Mouse (Mus musculus) liver, embryonic 14.5 days (tissue): Measurements from ENCODE around the gene Ankrd33. TPM values are rescaled to one million over a fixed set of nuclear protein-coding genes. Genes with fewer than 3 reads are reported as not detected.

Experiments
- ATAC-seq: fragments of 200-750 bp; cut with Nextera tagmentation; 2 replicates; pipeline ENCODE4 v1.8.0; 2017; ENCODE audit warnings: moderate number of reproducible peaks, mild to moderate bottlenecking, moderate library complexity; ENCODE audit not compliant: insufficient read depth
- DNase-seq, 3 experiments: peaks; one replicate each; pipeline ENCODE4 v3.0.0-alpha.2; 2012 to 2013; ENCODE audit warnings: low read depth in 3 of 3, low spot score in 3 of 3
- H3K27ac ChIP-seq: fragments of 300-500 bp; sonication (generic); 2 replicates; pipeline ENCODE4 v1.5.1; 2014; ENCODE audit warnings: moderate library complexity, mild to moderate bottlenecking, control low read depth, inconsistent platforms
- H3K27me3 ChIP-seq: fragments of 300-500 bp; sonication (generic); 2 replicates; pipeline ENCODE4 v1.6.1; 2014; ENCODE audit warnings: mild to moderate bottlenecking, low read length, moderate library complexity; ENCODE audit not compliant: control insufficient read depth, insufficient read depth
- H3K36me3 ChIP-seq: fragments of 300-500 bp; sonication (generic); replicated peaks from 2 replicates; pipeline ENCODE4 v1.6.1; 2014; ENCODE audit warnings: low read depth; ENCODE audit not compliant: control insufficient read depth, insufficient read depth
- H3K4me1 ChIP-seq, 2 experiments: fragments of 200-500 bp in 1 of 2; fragments of 300-500 bp in 1 of 2; sonication (generic) in 1 of 2; replicated peaks; 2 replicates each; pipeline ENCODE4 v1.6.1; 2012 to 2014; ENCODE audit warnings: antibody characterized with exemption in 1 of 2, inconsistent platforms in 1 of 2, low read length in 1 of 2; ENCODE audit not compliant: control insufficient read depth in 2 of 2, insufficient read depth in 2 of 2
- H3K4me2 ChIP-seq: fragments of 300-500 bp; sonication (generic); 2 replicates; pipeline ENCODE4 v1.6.1; 2014; ENCODE audit warnings: low read depth, mild to moderate bottlenecking, control low read depth, moderate library complexity
- H3K4me3 ChIP-seq, 2 experiments: fragments of 200-500 bp in 1 of 2; fragments of 300-500 bp in 1 of 2; sonication (generic) in 1 of 2; 2 replicates each; pipeline ENCODE4 v1.5.1; 2012 to 2014; ENCODE audit warnings: low read depth in 2 of 2, low read length in 2 of 2, mild to moderate bottlenecking in 2 of 2, control low read depth in 1 of 2, inconsistent platforms in 1 of 2, moderate library complexity in 1 of 2; ENCODE audit not compliant: insufficient read depth in 1 of 2
- H3K9ac ChIP-seq: fragments of 300-500 bp; sonication (generic); replicated peaks from 2 replicates; pipeline ENCODE4 v1.6.1; 2014; ENCODE audit warnings: mild to moderate bottlenecking, control low read depth, moderate library complexity
- H3K9me3 ChIP-seq: fragments of 300-500 bp; sonication (generic); 2 replicates; pipeline ENCODE4 v1.6.1; 2016; ENCODE audit warnings: low read length, mixed read lengths; ENCODE audit not compliant: control insufficient read depth
- CTCF ChIP-seq: IDR thresholded peaks from 2 replicates; pipeline ENCODE4 v1.5.1; 2016; ENCODE audit warnings: antibody characterized with exemption, low read depth, control low read depth
- EP300 ChIP-seq: IDR thresholded peaks from 2 replicates; pipeline ENCODE4 v1.6.1; 2016; ENCODE audit warnings: antibody characterized with exemption, low read depth
- WGBS: fragments of 180-500 bp; shearing (Covaris S2); extraction: QIAGEN DNeasy Blood & Tissue Kit; methylation state at CpG from one replicate; pipeline ENCODE4 v1.1.7; 2014; ENCODE audit not compliant: insufficient replicate concordance; 5-methylcytosine and 5-hydroxymethylcytosine counted together
- polyA plus RNA-seq, 2 experiments: library from polyadenylated mRNA; depleted of rRNA in 1 of 2; stranded (reverse) in 1 of 2; unstranded in 1 of 2; fragments of >200 nt; fragmentation: Nextera tagmentation in 1 of 2; extraction: Ambion mirVana in 1 of 2; gene quantifications; 2 replicates each; pipeline versions ENCODE4 v1.2.1 to v1.2.3; 2012 to 2014

Gene Ankrd33
- polyA plus RNA-seq, 2 experiments = not detected

DNA sequence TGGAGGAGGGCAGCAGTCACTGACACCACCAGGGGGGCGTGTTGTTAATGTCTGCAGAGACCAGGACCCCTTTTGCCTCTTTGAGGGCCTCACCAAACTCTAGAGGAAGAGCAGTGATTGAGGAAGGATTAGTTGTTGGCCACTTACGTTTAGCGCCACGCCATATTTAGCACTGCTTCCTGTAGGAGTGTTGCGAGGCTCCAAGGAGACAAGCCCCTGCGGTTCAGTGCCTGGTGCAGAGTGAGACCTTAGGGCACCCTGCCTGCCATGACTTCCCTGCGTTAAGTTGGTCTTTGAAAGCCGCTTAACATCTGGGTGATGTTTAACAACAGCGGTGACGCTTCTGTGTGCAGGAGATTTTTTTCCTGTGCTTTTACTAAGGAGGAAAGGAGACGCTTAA lies 15.9 kb downstream of the Ankrd33 start:
- H3K9me3 ChIP-seq = no peaks in the 10 kb centered on the region
- H3K4me3 ChIP-seq = no peak overlapping the region
- H3K4me1 ChIP-seq = no peaks in the 10 kb centered on the region; a peak in 1 of 4 replicates
- H3K36me3 ChIP-seq = no peaks in the 10 kb centered on the region
- DNase-seq (no peak), ATAC-seq (no peak)
- H3K4me2 ChIP-seq = no peak overlapping the region
- peaks cover 40% of the 10 kb centered on the region for H3K27me3 ChIP-seq
- 16% methylated on average over 11 of the region's 11 CpGs for WGBS
- H3K9ac ChIP-seq = no peak overlapping the region
- no peak overlapping the region for H3K27ac ChIP-seq
- TF ChIP-seq EP300 (no peak), CTCF (no peak)

DNA sequence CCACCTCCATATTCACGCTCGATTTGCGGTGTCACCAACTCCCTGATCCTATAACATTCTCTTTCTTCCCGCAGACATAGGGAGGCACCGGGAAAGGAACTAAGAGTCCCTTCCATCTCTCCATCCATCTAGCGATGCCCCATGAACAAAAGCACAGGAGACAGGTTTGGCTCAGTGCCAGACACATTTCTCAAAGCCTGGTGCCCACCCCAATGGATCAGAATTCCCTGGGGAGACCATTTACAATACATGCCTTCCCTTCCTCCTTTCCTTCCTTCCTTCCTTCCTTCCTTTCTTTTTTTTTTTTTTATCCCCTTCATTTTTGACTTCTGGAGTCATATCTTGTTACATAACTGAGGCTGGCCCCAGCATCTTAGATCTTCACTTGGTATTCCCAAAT lies 16.5 kb downstream of the Ankrd33 start:
- Histone ChIP-seq H3K4me2 (no peak overlapping the region), H3K27ac (no peak overlapping the region), H3K27me3 (peaks cover 40% of the 10 kb centered on the region), H3K9ac (no peak overlapping the region), H3K36me3 (no peaks in the 10 kb centered on the region), H3K9me3 (no peaks in the 10 kb centered on the region), H3K4me1 (no peaks in the 10 kb centered on the region; a peak in 1 of 4 replicates), H3K4me3 (no peak overlapping the region)
- ATAC-seq (no peak), DNase-seq (no peak)
- TF ChIP-seq CTCF (no peak), EP300 (no peak)
- WGBS = 56% methylated on average over 6 of the region's 6 CpGs

DNA sequence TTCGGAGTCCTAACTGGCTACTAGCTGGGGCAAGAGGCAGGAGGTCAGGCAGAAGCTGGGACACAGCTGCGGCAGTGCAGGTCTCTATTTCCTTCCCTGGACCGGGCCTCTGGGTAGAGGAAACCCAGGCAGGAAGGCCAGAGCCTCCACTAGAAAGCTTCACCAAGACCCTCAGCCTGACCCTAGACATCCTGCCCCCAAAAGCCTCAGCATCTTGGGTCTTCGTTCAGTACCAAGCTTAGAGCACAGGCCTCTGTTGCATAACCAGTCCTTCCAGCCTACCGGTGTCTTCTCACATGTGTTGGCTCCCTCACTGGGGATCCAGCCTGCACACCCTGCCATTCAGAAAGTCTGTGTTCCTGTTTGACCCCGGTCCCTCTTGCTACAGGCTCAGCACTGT lies 17.2 kb downstream of the Ankrd33 start:
- Histone ChIP-seq H3K27ac (no peak overlapping the region), H3K9ac (no peak overlapping the region), H3K4me3 (no peak overlapping the region), H3K36me3 (no peaks in the 10 kb centered on the region), H3K9me3 (no peaks in the 10 kb centered on the region), H3K27me3 (peaks cover 36% of the 10 kb centered on the region), H3K4me1 (no peaks in the 10 kb centered on the region; a peak in 1 of 4 replicates), H3K4me2 (no peak overlapping the region)
- ATAC-seq = no peak
- WGBS = 31% methylated on average over 6 of the region's 6 CpGs
- TF ChIP-seq EP300 = no peak
- TF ChIP-seq CTCF = no peak
- DNase-seq = no peak

DNA sequence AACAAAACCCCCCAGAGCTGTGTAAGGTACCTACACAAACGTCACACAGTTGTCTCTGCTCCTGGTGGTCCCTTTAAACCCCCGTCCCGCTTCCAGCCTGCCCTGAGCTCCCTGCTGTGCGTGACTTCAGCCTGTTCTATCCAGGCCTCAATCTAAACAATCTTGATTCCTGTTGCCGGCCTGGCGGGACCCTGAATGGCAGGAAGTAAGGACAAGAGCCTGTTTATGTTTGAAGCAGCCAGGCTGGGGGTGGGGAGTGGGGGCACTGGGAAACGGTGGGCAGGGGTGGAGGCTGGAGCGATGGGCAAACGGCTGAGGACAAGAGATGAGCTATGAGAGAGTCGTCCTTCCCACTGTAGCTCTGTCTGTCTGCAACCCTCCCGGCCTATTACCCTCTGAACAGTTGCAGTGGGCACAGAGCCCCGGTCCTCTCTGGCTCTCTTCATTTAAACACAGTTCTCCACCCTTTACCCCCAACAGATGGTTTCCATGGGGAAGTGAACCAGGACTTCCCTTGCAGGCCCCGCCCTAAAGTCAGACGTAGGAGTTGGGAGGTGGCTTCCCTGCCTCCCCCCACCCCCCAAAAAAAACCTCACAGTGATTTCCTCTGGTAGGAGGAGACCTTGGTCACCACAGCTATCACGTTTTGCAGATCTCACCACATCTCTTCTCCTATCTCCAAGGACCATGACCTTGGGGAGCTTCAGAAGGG lies 18.6 kb downstream of the Ankrd33 start:
- H3K27me3 ChIP-seq = peaks cover 23% of the 10 kb centered on the region
- DNase-seq = no peak
- H3K4me3 ChIP-seq = no peak overlapping the region
- 19% methylated on average over 15 of the region's 15 CpGs for WGBS
- no peaks in the 10 kb centered on the region for H3K36me3 ChIP-seq
- ATAC-seq = no peak
- H3K9ac ChIP-seq = no peak overlapping the region
- no peaks in the 10 kb centered on the region for H3K9me3 ChIP-seq
- H3K27ac ChIP-seq = no peak overlapping the region
- no peak overlapping the region for H3K4me2 ChIP-seq
- H3K4me1 ChIP-seq = peaks cover 0 to 2% of the 10 kb centered on the region in 2 experiments; a peak in 2 of 4 replicates
- TF ChIP-seq EP300 (no peak), CTCF (no peak)

DNA sequence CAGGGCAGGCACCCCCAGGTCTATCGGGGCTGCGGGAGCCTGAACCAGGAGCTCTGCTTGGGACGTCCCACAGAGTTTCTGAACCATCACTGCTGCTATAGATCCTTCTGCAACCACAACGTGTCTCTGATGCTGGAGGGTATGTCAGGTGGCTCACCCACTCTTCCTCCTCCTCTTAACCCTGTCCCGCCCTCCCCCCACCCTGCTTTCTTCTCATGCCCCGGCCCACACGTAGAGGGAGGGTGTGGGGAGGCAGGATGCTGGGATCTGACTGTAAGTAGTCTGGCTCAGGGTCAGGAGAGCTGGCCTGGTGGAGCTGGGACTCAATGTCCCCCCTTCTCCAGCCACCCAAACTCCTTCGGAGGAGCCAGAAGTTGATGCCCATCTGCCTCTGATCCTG lies 19.9 kb downstream of the Ankrd33 start:
- no peaks in the 10 kb centered on the region for H3K36me3 ChIP-seq
- no peak overlapping the region for H3K4me2 ChIP-seq
- no peak overlapping the region for H3K4me3 ChIP-seq
- peaks cover 11% of the 10 kb centered on the region for H3K27me3 ChIP-seq
- no peak for TF ChIP-seq CTCF
- no peak for TF ChIP-seq EP300
- H3K9me3 ChIP-seq = no peaks in the 10 kb centered on the region
- no peak overlapping the region for H3K9ac ChIP-seq
- ATAC-seq (no peak), DNase-seq (no peak)
- no peak overlapping the region for H3K27ac ChIP-seq
- 39% methylated on average over 8 of the region's 8 CpGs for WGBS
- peaks cover 3 to 8% of the 10 kb centered on the region in 2 experiments; a peak in 3 of 4 replicates for H3K4me1 ChIP-seq
